Mouse (Mus musculus): ENCODE data around the gene 9330161L09Rik. TPM values are rescaled to one million over a fixed set of nuclear protein-coding genes. Genes with fewer than 3 reads are reported as not detected.

9330161L09Rik gene
- polyA plus RNA-seq, 1 experiment from 2014 or later: 1.8 TPM

GRCm38 (mm10) chr12:103380226-103380625 lies 27.4 kb downstream of the 9330161L09Rik start:
- Histone ChIP-seq H3K27me3 (replicated peaks) (no peaks in the 10 kb centered on the region), H3K9me3 (no peaks in the 10 kb centered on the region), H3K4me1 (no peaks in the 10 kb centered on the region), H3K4me3 (no peak overlapping the region), H3K9ac (no peak overlapping the region), H3K27ac (no peak overlapping the region), H3K36me3 (replicated peaks) (no peaks in the 10 kb centered on the region), H3K4me2 (no peak overlapping the region)
- WGBS: 82% methylated on average over 4 of the region's 4 CpGs
- no peak for ATAC-seq (replicated peaks)

- Histone ChIP-seq H3K27ac (no peak overlapping the region), H3K36me3 (replicated peaks) (no peaks in the 10 kb centered on the region), H3K9me3 (no peaks in the 10 kb centered on the region), H3K4me3 (no peak overlapping the region), H3K9ac (no peak overlapping the region), H3K4me1 (no peaks in the 10 kb centered on the region), H3K27me3 (replicated peaks) (no peaks in the 10 kb centered on the region), H3K4me2 (no peak overlapping the region)
- 63% methylated on average over 4 of the region's 4 CpGs for WGBS
- peak; percentile 63 for ATAC-seq (replicated peaks)
Measured at GRCm38 (mm10) chr12:103376774-103377173, 30.8 kb downstream of the 9330161L09Rik start.

DNA sequence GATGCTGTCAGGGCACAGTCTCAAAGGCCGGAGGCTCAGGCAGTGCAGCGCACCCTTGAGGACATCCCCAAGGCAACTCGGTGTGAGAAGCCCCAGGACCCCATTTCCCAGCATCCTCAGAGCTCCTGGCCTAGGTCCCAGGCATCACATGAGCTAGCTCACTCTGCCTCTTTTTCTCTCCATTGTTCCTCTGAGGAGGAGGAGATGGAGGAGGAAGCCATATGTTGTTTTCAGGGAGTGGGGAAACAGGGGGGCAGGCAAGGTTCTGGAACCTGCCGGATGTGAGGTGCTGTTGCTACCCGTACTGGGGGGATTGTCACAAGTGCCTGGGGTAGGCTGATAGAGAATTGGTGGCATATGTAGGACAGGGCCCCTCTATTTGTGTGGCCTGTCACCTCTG lies 31.5 kb downstream of the 9330161L09Rik start:
- H3K4me3 ChIP-seq: no peak overlapping the region
- ATAC-seq (replicated peaks): 0 out of 2 replicates have a peak, but pooled peaks have one; percentile 20
- no peaks in the 10 kb centered on the region for H3K9me3 ChIP-seq
- no peak overlapping the region for H3K4me2 ChIP-seq
- no peak overlapping the region for H3K27ac ChIP-seq
- no peak overlapping the region for H3K9ac ChIP-seq
- no peaks in the 10 kb centered on the region for H3K4me1 ChIP-seq
- no peaks in the 10 kb centered on the region for H3K27me3 ChIP-seq (replicated peaks)
- WGBS: 59% methylated on average over 5 of the region's 5 CpGs
- no peaks in the 10 kb centered on the region for H3K36me3 ChIP-seq (replicated peaks)

GRCm38 (mm10) chr12:103373530-103374236 lies 33.9 kb downstream of the 9330161L09Rik start:
- Histone ChIP-seq H3K36me3 (replicated peaks) (no peaks in the 10 kb centered on the region), H3K4me2 (no peak overlapping the region), H3K4me1 (no peaks in the 10 kb centered on the region), H3K9me3 (no peaks in the 10 kb centered on the region), H3K9ac (no peak overlapping the region), H3K4me3 (no peak overlapping the region), H3K27me3 (replicated peaks) (0 out of 2 replicates have a peak, but pooled peaks cover 2% of the 10 kb centered on the region), H3K27ac (no peak overlapping the region)
- ATAC-seq (replicated peaks): no peak
- 79% methylated on average over 8 of the region's 8 CpGs for WGBS

- Histone ChIP-seq H3K27ac (no peak overlapping the region), H3K9me3 (no peaks in the 10 kb centered on the region), H3K27me3 (replicated peaks) (0 out of 2 replicates have a peak, but pooled peaks cover 2% of the 10 kb centered on the region), H3K4me1 (peaks cover 4% of the 10 kb centered on the region; the same call in 1 of the 2 replicates), H3K9ac (no peak overlapping the region), H3K4me2 (no peak overlapping the region), H3K36me3 (replicated peaks) (no peaks in the 10 kb centered on the region), H3K4me3 (no peak overlapping the region)
- ATAC-seq (replicated peaks): no peak
- 29% methylated on average over 6 of the region's 6 CpGs for WGBS
Measured at GRCm38 (mm10) chr12:103371711-103372110, 35.9 kb downstream of the 9330161L09Rik start.

GRCm38 (mm10) chr12:103370861-103371260 lies 36.8 kb downstream of the 9330161L09Rik start:
- H3K4me2 ChIP-seq: no peak overlapping the region
- no peak overlapping the region for H3K9ac ChIP-seq
- no peaks in the 10 kb centered on the region for H3K36me3 ChIP-seq (replicated peaks)
- 74% methylated on average over 4 of the region's 4 CpGs for WGBS
- no peak for ATAC-seq (replicated peaks)
- H3K4me1 ChIP-seq: peaks cover 4% of the 10 kb centered on the region; the same call in 1 of the 2 replicates
- no peaks in the 10 kb centered on the region for H3K9me3 ChIP-seq
- no peak overlapping the region for H3K4me3 ChIP-seq
- H3K27ac ChIP-seq: no peak overlapping the region
- H3K27me3 ChIP-seq (replicated peaks): 0 out of 2 replicates have a peak, but pooled peaks cover 2% of the 10 kb centered on the region

GRCm38 (mm10) chr12:103368777-103369176 lies 38.8 kb downstream of the 9330161L09Rik start:
- H3K4me1 ChIP-seq: peaks cover 4% of the 10 kb centered on the region; the same call in 1 of the 2 replicates
- 0 out of 2 replicates have a peak, but pooled peaks cover 2% of the 10 kb centered on the region for H3K27me3 ChIP-seq (replicated peaks)
- H3K9ac ChIP-seq: no peak overlapping the region
- no peaks in the 10 kb centered on the region for H3K36me3 ChIP-seq (replicated peaks)
- H3K4me3 ChIP-seq: no peak overlapping the region
- no peak overlapping the region for H3K4me2 ChIP-seq
- no peak for ATAC-seq (replicated peaks)
- no peaks in the 10 kb centered on the region for H3K9me3 ChIP-seq
- no peak overlapping the region for H3K27ac ChIP-seq
- 81% methylated on average over 2 of the region's 2 CpGs for WGBS

- H3K36me3 ChIP-seq (replicated peaks): no peaks in the 10 kb centered on the region
- H3K4me3 ChIP-seq: no peak overlapping the region
- no peak for ATAC-seq (replicated peaks)
- peaks cover 4% of the 10 kb centered on the region; the same call in 1 of the 2 replicates for H3K4me1 ChIP-seq
- peak overlapping the region; percentile 23; the same call in 1 of the 2 replicates for H3K4me2 ChIP-seq
- H3K9me3 ChIP-seq: no peaks in the 10 kb centered on the region
- WGBS: 85% methylated on average over 7 of the region's 7 CpGs
- 0 out of 2 replicates have a peak, but pooled peaks cover 2% of the 10 kb centered on the region for H3K27me3 ChIP-seq (replicated peaks)
- no peak overlapping the region for H3K27ac ChIP-seq
- no peak overlapping the region for H3K9ac ChIP-seq
Measured at GRCm38 (mm10) chr12:103368326-103368669, 39.3 kb downstream of the 9330161L09Rik start.

DNA sequence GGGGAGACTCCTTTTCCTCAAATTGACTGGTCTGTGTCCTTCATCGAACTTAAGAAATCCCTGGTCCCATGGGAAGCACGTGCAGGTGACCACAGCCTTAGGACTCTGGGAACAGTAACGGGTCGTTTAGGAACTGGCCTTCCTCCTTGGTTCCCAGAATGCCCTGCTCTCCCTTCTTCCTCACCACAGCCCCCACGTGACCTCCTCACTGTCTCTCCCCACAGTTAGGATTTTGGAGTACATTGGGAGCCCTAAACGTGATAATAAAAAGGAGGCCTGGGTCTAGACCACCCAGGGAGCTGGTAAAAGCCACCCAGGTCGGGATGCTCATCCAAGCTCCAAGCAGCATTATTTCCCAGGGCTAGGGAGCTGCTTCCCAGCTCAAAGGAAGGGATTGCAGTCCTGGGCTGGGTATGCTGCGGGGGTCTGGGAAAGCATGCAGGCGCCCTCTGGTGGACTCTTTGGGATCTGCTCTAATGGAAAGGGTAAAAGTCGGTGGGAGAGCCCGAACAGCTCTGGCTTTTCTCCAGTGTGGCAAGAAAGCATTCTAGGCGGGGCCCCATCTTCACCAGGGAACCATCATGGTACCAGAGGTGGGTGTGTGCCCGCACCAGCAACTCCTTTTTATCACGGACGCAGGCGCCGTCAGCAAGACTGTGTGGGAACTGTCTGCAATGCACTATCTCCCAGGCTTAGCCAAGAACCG lies 39.8 kb downstream of the 9330161L09Rik start:
- Histone ChIP-seq H3K36me3 (replicated peaks) (no peaks in the 10 kb centered on the region), H3K4me3 (no peak overlapping the region), H3K9ac (no peak overlapping the region), H3K27me3 (replicated peaks) (0 out of 2 replicates have a peak, but pooled peaks cover 2% of the 10 kb centered on the region), H3K9me3 (no peaks in the 10 kb centered on the region), H3K4me1 (peaks cover 4% of the 10 kb centered on the region; the same call in 1 of the 2 replicates), H3K4me2 (peak overlapping the region; percentile 30), H3K27ac (no peak overlapping the region)
- peak; percentile 80 for ATAC-seq (replicated peaks)
- 20% methylated on average over 18 of the region's 18 CpGs for WGBS

DNA sequence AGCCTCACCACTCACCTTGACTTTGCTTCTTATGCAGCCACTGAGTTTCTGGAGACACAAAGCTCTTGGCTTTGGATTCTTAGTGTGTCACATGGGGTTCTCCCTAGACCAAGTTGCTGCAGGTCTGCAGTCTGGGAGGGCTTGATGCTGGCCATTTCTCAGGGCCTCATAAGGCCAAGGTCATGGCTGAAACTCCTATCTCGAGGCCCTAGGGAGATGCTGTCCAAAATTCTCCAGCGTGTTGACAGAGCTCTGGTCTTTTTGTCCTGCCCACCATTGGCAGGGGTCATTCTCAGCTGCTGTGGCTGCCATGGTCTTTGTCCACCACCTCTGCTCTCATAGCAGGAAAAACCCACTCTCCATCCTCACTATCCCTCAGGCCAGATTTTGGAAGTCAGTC lies 40.4 kb downstream of the 9330161L09Rik start:
- 79% methylated on average over 2 of the region's 2 CpGs for WGBS
- no peak for ATAC-seq (replicated peaks)
- Histone ChIP-seq H3K27ac (no peak overlapping the region), H3K4me3 (no peak overlapping the region), H3K4me2 (no peak overlapping the region), H3K9me3 (no peaks in the 10 kb centered on the region), H3K27me3 (replicated peaks) (0 out of 2 replicates have a peak, but pooled peaks cover 2% of the 10 kb centered on the region), H3K36me3 (replicated peaks) (no peaks in the 10 kb centered on the region), H3K9ac (no peak overlapping the region), H3K4me1 (peaks cover 4% of the 10 kb centered on the region; the same call in 1 of the 2 replicates)

DNA sequence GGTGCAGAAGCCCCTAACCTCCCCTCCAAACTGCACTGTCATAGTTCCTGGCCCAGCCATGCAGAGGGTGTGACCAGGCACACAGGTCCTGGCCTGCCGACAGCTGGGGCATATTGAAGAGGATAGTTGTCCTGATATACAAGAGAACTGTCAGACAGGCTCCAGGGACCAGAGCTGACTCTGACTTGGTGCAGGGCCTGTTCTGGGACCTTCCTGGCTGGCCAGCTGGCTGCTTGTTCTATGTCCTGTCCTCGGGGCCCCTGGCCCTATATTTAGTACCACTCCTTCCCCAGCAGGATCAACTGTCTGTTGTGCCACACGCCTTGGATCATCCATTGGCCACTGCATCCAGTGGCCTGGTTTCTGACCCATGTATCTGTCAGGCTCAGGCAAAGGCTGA lies 45.3 kb downstream of the 9330161L09Rik start:
- Histone ChIP-seq H3K36me3 (replicated peaks) (no peaks in the 10 kb centered on the region), H3K4me1 (no peaks in the 10 kb centered on the region), H3K9me3 (no peaks in the 10 kb centered on the region), H3K4me2 (no peak overlapping the region), H3K9ac (no peak overlapping the region), H3K27ac (no peak overlapping the region), H3K4me3 (no peak overlapping the region), H3K27me3 (replicated peaks) (no peaks in the 10 kb centered on the region)
- ATAC-seq (replicated peaks): no peak
- 82% methylated on average over 3 of the region's 3 CpGs for WGBS

DNA sequence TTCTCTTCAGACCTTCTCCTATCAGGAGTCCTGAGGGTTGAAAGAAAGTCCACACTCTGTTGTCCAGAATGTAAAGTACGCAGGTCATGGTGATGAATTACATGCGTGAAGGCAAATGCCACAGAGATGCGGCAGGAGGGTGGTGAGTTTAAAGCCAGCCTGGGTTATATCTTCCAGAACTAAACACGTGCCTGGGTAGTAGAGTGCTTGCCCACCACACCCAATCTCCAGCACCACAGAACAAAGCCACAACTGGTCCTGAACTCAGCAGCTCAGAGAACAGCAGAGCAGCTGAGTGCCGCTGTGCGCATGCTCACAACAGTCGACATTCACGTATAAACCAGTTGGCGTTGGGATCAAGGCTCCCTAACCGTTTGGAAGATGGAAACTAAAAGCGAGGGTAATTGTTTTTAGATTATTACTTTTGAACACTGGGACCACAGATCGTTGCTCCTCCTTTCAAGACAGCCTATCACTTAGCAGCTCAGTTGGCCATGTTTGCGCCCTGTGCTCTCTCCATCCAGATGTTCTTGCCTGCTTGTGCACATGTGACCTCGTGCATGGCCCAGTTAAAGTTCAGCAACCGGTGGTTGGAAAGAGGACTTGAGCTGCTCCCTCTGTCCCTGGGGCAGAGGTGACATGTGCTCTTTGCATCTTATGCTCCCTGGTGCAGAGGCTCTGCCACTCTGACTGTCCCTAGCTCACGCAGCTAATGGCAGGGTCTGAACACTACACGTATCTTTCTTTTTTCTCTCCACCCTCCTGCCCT lies 45.9 kb downstream of the 9330161L09Rik start:
- Histone ChIP-seq H3K36me3 (replicated peaks) (no peaks in the 10 kb centered on the region), H3K4me1 (no peaks in the 10 kb centered on the region), H3K4me2 (no peak overlapping the region), H3K9me3 (no peaks in the 10 kb centered on the region), H3K27ac (no peak overlapping the region), H3K27me3 (replicated peaks) (no peaks in the 10 kb centered on the region), H3K4me3 (no peak overlapping the region), H3K9ac (no peak overlapping the region)
- WGBS: 87% methylated on average over 17 of the region's 17 CpGs
- no peak for ATAC-seq (replicated peaks)
